Mouse (Mus musculus) frontal cortex, postnatal 25 days (tissue): ENCODE measurements around the gene Iqcg.

Source experiments
- DNase-seq, 2 experiments: peaks; one replicate each; pipeline ENCODE4 v3.0.0; 2022; ENCODE audit warnings: low spot score in 2 of 2

Iqcg gene

DNA sequence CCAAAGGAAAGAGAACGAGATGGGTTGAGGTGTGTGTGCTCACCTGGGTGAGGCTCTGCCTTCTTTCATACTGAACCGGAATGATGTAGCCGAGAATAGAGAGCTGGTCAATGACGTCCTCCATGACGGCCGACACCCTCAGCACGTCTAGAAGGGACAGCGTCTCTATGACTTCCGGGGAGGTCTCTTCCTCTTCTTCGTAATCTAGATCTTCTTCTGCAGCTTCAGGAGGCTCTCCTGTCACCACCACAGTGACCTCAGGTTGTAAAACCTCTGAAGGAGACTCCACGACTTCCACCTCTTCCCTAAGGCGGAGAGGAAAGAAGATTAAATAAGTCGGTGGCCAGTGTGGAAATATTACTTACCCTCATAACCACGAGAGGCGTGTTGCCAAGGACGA is 6.2 kb downstream of the Iqcg start:
- DNase-seq, result no peak

DNA sequence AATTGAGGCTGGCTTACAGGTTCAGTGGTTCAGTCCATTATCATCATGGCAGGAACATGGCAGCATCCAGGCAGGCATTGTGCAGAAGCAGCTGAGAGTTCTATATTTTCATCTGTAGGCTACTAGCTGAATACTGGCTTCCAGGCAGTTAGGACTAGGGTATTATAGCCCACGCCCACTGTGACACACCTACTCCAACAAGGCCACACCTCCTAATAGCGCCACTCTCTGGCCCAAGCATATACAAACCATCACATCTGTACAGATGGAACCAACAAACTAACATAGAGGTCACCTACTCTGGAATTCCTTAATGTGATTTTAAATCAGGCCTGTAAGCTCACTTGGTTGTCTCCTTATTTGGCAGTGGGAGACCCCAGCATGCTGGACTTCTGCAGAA is 7.3 kb downstream of the Iqcg start:
- no peak for DNase-seq

DNA sequence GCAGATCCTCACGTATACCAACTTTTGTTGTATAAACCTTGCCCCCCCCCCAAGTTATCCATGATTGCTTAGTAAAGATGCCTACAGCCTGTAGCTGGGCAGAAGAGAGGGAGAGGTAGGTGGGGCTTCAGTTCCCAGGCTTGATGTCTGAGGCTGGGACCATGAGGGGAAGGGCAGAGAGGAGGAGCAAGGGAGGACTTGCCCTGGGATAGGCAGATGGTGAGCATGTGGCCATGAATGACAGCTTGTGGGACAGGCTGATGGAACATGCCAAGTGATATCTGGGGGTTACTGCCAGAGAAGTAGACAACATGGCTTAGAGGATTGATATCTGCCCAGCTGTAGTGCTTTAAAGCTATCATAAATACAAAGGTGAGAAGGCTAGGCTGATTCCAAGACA is 8.0 kb downstream of the Iqcg start:
- no peak for DNase-seq

- no peak for DNase-seq
Measured at GRCm38 (mm10) chr16:33043268-33043667, 12.8 kb downstream of the Iqcg start.

- no peak for DNase-seq
Measured at GRCm38 (mm10) chr16:33042682-33043081, 13.3 kb downstream of the Iqcg start.

- DNase-seq, result no peak
Measured at GRCm38 (mm10) chr16:33036006-33036405, 20.0 kb downstream of the Iqcg start.

GRCm38 (mm10) chr16:33026357-33026756 is 29.7 kb downstream of the Iqcg start:
- DNase-seq, result no peak

DNA sequence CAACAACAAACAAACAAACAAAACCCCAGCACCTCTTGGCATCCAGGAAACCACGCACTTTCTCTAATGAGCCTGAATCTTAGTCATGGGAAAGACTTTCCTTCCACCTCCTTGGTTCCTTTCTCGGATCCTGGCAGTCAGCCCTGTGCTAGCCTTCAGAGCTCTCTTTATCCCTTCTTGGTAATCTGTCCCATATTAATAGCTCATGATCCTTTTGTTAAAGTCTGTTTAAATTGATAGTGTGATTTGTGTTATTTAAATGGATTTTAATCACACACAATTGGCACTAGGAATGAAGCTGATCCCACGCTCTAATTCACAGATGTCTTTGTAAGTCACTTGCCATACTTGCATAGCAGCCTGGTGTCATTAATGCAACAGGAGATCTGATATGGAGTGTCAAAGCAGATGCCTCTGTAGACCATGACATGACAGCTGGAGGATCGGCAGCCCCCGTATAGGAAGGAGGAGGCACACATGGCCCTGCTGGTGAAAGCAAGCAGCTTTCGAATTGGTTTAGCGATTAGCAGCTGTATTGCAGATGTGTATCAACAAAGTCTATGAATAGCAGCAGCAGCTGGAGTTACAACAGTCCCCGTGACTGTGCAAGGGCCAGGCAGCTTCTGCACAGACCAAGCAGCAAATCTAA is 31.4 kb downstream of the Iqcg start:
- DNase-seq, result no peak

DNA sequence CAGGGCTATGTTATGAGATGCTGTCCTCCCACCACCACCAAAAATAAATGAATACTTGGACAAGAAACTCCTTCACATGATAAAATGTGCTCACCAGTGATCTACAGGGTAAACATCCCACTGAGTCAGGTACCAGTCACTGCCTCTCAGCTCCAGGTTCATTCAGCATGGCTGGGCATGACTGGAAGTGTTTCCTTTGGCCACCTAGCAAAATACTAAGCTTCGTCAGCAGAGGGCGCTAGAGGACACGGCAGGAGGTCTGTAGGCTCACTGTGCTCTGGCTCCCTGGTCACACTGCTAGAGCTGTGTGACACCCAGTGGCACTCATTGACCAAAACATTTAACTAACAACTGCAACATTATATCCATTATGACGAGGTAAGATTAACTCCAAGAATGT is 32.3 kb downstream of the Iqcg start:
- peak; percentile 74 to 83 for DNase-seq

GRCm38 (mm10) chr16:33021381-33021780 is 34.6 kb downstream of the Iqcg start:
- no peak for DNase-seq

DNA sequence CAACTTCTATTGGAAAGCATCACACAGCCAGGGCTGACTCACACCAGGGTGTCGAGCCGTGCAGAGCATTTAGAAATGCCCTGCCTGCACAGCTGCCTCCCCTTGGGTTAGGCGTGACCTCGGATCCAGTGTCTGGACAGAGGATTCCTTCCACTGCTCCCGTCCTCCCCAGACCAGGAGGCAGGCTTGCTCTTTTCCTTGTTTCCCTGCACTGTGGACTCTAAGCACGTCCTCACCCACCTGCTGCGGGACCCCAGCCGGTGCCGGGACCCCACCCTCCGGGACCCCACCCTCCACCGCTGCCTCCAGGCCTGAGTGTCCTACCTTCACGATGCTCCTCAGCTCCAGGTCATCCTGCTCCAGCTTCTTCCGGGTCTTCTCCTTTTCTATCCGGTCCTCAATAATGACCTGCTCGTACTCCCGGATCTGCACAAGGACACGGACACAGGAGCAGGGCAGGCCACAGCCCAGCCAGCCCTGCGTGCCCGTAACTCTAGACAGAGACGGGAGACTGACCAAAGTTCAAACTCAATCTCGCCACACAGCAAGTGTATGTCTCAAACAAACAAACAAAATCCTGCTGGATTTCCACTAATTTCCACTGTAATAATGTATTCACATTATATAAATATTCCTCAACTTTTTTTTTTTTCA is 36.8 kb downstream of the Iqcg start:
- DNase-seq, result no peak

DNA sequence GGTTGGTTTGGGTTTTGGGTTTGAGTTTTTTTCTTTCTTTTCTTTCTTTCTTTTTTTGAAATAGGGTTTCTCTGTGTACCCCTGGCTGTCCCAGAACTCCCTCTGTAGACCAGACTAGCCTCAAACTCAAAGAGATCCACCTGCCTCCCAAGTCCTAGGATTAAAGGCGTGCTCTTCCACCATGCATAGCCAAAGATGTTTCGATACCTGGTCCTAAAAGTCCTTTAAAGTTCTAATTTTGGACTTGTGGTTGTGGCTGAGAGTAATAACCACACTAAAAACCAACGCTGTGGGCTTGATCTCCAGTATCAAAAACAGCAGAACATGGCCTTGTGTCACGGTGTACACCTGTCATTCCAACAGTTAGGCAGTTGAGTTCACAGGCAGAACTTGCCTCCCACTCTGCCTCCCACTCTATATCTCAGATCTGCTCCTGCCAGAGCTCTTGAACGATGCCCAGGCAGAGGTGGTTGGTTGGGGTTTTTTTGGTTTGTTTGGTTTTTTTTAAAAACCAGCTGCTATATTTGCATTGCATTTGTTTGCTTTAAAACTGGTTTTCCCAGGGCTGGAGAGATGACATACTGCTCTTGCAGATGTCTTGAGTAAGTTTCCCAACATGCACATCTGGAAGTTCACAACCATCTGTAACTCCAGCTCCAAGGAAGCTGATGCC is 38.2 kb downstream of the Iqcg start:
- no peak for DNase-seq

DNA sequence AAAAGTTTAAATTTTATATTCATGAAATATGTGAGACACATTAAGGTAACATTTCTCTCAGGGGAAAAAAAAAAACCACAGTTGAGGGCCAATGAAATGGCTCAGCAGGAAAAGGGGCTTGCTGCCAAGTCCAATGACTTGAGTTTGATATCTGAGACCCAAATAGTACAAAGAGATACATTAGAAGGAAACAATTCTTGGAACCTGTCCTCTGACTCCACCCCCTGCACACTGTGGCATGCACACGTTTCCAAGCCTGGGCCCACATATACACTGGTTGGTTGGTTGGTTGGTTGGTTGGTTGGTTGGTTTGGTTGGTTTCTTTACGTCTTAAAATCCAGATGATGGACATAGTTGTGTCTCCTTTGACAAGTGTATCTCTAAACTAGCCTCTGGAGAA is 40.0 kb downstream of the Iqcg start:
- no peak for DNase-seq

- DNase-seq, result no peak
Measured at GRCm38 (mm10) chr16:33015396-33015907, 40.6 kb downstream of the Iqcg start.

- DNase-seq, result no peak
Measured at GRCm38 (mm10) chr16:33014921-33015320, 41.1 kb downstream of the Iqcg start.

- DNase-seq, result no peak
Measured at GRCm38 (mm10) chr16:33013801-33014200, 42.2 kb downstream of the Iqcg start.

GRCm38 (mm10) chr16:33010166-33010565 is 45.9 kb downstream of the Iqcg start:
- DNase-seq, result no peak

- no peak for DNase-seq
Measured at GRCm38 (mm10) chr16:33007436-33007835, 48.6 kb downstream of the Iqcg start.

DNA sequence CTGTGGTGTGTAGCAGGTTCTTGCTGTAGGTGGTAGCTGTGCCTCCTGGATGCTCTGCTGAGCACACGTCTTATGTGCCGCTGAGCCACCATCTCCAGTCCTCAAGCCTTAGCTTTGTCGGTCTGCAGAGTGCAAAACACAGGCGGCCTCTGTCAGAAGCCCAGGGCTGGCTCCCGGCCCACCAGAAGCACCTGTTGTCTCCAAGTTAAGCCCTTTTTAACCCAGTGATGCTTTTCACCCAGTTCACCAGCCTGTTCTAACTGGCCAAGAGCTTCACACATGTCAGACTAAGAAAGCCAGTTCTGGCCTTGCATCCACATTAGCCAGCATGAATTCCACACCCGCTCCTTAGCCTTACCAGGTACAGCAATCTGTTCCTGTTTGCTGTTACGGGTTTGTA is 49.1 kb downstream of the Iqcg start:
- DNase-seq, result no peak

DNA sequence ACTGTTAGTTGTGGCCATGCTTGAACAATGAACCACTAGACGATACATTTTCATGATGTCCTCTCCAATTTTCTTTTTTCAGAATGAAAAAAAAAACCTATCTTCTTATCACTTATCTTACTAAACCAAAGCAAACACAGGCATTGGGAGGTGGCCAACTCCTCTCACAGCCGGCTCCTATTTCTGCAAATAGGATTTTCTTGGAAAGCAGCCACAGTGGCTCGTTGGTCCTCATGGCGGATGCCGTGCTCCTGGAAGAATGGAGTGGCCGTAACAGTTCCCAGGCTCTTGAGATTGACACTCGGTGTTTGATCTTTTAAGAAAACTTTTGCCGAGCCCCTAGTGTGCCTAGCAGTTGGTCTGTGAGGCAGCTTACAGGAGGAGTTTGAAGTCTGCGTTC is 50.8 kb downstream of the Iqcg start:
- no peak for DNase-seq

- DNase-seq, result no peak
Measured at GRCm38 (mm10) chr16:32992158-32992557, 63.9 kb downstream of the Iqcg start.

DNA sequence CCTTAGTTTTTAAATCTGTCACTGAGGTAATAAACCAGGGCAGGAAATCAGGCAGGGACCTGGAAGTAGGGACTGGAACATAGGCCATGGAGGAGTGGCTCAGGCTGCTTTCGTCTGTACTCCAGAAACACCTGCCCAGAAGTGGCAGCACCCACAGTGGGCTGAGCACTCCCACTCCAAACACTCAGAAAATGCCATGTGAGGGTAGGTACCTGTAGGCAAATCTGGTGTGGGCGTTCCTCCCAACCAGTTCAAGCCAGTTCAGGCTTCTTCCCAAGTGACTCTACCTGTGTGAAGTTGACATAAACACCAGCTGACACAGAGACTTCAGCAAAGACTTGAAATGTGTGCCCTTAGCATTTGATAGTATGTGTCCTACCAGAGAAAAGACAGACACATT is 71.4 kb downstream of the Iqcg start:
- no peak for DNase-seq

DNA sequence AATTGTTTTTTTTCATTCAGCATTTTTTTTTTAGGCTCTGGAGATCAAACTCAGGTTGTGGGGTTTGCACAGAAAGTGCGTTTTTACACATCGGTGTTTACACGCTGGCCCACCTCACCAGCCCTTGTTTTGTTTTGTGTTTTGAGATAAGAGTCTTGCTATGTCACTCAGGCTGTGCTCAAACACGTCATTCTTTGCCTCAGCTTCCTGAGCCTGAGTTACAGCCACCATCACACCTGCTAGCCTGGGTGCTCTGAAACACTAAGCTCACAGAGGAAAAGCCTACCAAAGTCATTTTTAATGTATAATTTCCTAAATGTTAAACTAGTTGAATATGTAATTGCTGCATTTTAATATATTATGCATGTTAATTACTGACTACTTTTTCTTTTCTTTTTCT is 74.6 kb downstream of the Iqcg start:
- no peak for DNase-seq
